17 mouse cellular contexts compared by ENCODE assay signal in the genomic region with DNA sequence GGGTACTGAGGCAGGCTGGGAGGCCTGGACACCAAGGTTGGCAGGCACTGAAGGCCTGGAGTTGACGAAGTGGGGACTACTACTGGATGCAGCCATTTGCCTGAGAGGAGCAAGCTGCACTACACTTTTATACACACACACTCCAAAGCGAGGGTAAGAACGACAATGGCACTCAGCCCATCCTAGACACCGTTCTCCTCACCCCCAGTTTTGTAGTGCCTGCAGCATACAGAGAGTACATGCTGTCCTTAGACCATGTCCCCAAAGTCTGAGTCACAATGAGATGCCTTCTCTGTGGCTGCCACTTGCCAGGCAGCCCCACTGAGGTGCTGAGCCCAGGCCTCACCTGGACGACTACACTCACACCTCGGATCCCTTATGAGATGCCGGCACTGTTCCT. TPM values are rescaled to one million over a fixed set of nuclear protein-coding genes. Genes with fewer than 3 reads are reported as not detected.
A peak's percentile ranks its signal among the peaks of the same experiment; 100 is the strongest.
DNase-seq lines count a peak whose midpoint lies in the region; ATAC-seq and TF ChIP-seq lines count a peak whose summit lies in the region.
"Had no signal": no experiment of that assay in that cellular context is flagged by ENCODE, and none has a peak within 500 bp of the region (broad histone marks: within the 10 kb centered on the region; RNA-seq: fewer than 3 reads in every experiment).

No protein-coding gene starts in this region.

- TF ChIP-seq CTCF in forebrain, postnatal 0 days (IDR thresholded peaks at IDR 0.05; ENCODE audit: low read depth): no peak

- WGBS in forebrain, postnatal 0 days: 85% methylated on average over 7 of the region's 7 CpGs
- 86% methylated on average over 7 of the region's 7 CpGs for WGBS in forebrain, embryonic 10.5 days
- 88% methylated on average over 7 of the region's 7 CpGs for WGBS in midbrain, embryonic 10.5 days
- 84% methylated on average over 7 of the region's 7 CpGs for WGBS in midbrain, embryonic 11.5 days
- WGBS in hindbrain, embryonic 15.5 days: 83% methylated on average over 7 of the region's 7 CpGs
- WGBS in midbrain, embryonic 14.5 days: 90% methylated on average over 7 of the region's 7 CpGs

- no peak for ATAC-seq in forebrain, postnatal 0 days
- no peak for ATAC-seq in midbrain, embryonic 11.5 days (ENCODE audit: low FRiP score)
- ATAC-seq in hindbrain, embryonic 15.5 days (ENCODE audit: low FRiP score, low read depth): no peak
- ATAC-seq in midbrain, embryonic 14.5 days (ENCODE audit: low FRiP score, low TSS enrichment): no peak

- no peak overlapping the region for H3K4me2 ChIP-seq in forebrain, postnatal 0 days (ENCODE audit: low read depth)
- no peak overlapping the region for H3K4me2 ChIP-seq in midbrain, embryonic 11.5 days
- peak overlapping the region; percentile 9; the same call in 1 of the 2 replicates for H3K4me2 ChIP-seq in hindbrain, embryonic 15.5 days
- 0 out of 2 replicates have a peak overlapping the region, but pooled peaks have one; percentile 6 for H3K4me2 ChIP-seq in midbrain, embryonic 14.5 days (ENCODE audit: low read length)

- H3K4me1 ChIP-seq in forebrain, postnatal 0 days (ENCODE audit: insufficient read depth): peaks cover 11% of the 10 kb centered on the region; the same call in 1 of the 2 replicates
- peaks cover 69% of the 10 kb centered on the region for H3K4me1 ChIP-seq in forebrain, embryonic 10.5 days
- H3K4me1 ChIP-seq in midbrain, embryonic 10.5 days: peaks cover 73% of the 10 kb centered on the region
- H3K4me1 ChIP-seq in midbrain, embryonic 11.5 days (ENCODE audit: control insufficient read depth, insufficient read depth, low read length): peaks cover 16% of the 10 kb centered on the region
- H3K4me1 ChIP-seq in hindbrain, embryonic 15.5 days (replicated peaks): peaks cover 81% of the 10 kb centered on the region
- H3K4me1 ChIP-seq in midbrain, embryonic 14.5 days (ENCODE audit: control insufficient read depth, insufficient read depth, low read length): peaks cover 56% of the 10 kb centered on the region

- H3K4me3 ChIP-seq in forebrain, postnatal 0 days (ENCODE audit: low read depth, low read length): no peak overlapping the region
- no peak overlapping the region for H3K4me3 ChIP-seq in forebrain, embryonic 10.5 days
- H3K4me3 ChIP-seq in midbrain, embryonic 10.5 days: no peak overlapping the region
- no peak overlapping the region for H3K4me3 ChIP-seq in midbrain, embryonic 11.5 days (ENCODE audit: low read depth, low read length)
- H3K4me3 ChIP-seq in hindbrain, embryonic 15.5 days: no peak overlapping the region
- H3K4me3 ChIP-seq in midbrain, embryonic 14.5 days (replicated peaks; ENCODE audit: low read depth, low read length): no peak overlapping the region
- H3K4me3 ChIP-seq: gastrocnemius, adult 2 months had no signal

- no peak overlapping the region for H3K27ac ChIP-seq in forebrain, postnatal 0 days (ENCODE audit: low read depth, low read length)
- no peak overlapping the region for H3K27ac ChIP-seq in forebrain, embryonic 10.5 days
- peak overlapping the region; percentile 63; the same call in 1 of the 2 replicates for H3K27ac ChIP-seq in midbrain, embryonic 10.5 days (replicated peaks)
- no peak overlapping the region for H3K27ac ChIP-seq in midbrain, embryonic 11.5 days (ENCODE audit: low read depth, low read length)
- 0 out of 2 replicates have a peak overlapping the region, but pooled peaks have one; percentile 27 for H3K27ac ChIP-seq in hindbrain, embryonic 15.5 days (replicated peaks)
- peak overlapping the region; percentile 64 for H3K27ac ChIP-seq in midbrain, embryonic 14.5 days (replicated peaks; ENCODE audit: low read depth, low read length)
- H3K27ac ChIP-seq: gastrocnemius, adult 2 months had no signal

- H3K27me3 ChIP-seq in forebrain, postnatal 0 days (ENCODE audit: insufficient read depth, low read length): no peaks in the 10 kb centered on the region
- H3K27me3 ChIP-seq in forebrain, embryonic 10.5 days (ENCODE audit: poor library complexity, severe bottlenecking): peaks cover 1% of the 10 kb centered on the region; the same call in 1 of the 2 replicates
- peaks cover 7% of the 10 kb centered on the region for H3K27me3 ChIP-seq in midbrain, embryonic 10.5 days (ENCODE audit: low read depth, poor library complexity, severe bottlenecking)
- H3K27me3 ChIP-seq in midbrain, embryonic 11.5 days (ENCODE audit: control insufficient read depth, insufficient read depth, low read length): no peaks in the 10 kb centered on the region
- H3K27me3 ChIP-seq in hindbrain, embryonic 15.5 days: no peaks in the 10 kb centered on the region
- no peaks in the 10 kb centered on the region for H3K27me3 ChIP-seq in midbrain, embryonic 14.5 days (ENCODE audit: control insufficient read depth, insufficient read depth, low read length)

- DNase-seq in forebrain, postnatal 0 days: no peak
- DNase-seq in forebrain, embryonic 10.5 days (ENCODE audit: extremely low spot score, low spot score): no peak
- no peak for DNase-seq in midbrain, embryonic 10.5 days (ENCODE audit: low spot score)
- no peak for DNase-seq in midbrain, embryonic 11.5 days (ENCODE audit: low spot score, missing footprints)
- DNase-seq in midbrain, embryonic 14.5 days: no peak
- no peak for DNase-seq in ovary, adult 18-20 months (ENCODE audit: low spot score)
- no peak for DNase-seq in MN1 (ENCODE audit: low spot score)
- DNase-seq: embryo, embryonic 11 days; gastrocnemius, adult 2 months; heart, adult 18-20 months; heart, postnatal 14 days; kidney, adult 2 months; lung, postnatal 10 days; right cerebral cortex, postnatal 25 days had no signal

- H3K9ac ChIP-seq in forebrain, postnatal 0 days: 0 out of 2 replicates have a peak overlapping the region, but pooled peaks have one; percentile 6
- H3K9ac ChIP-seq in midbrain, embryonic 11.5 days (ENCODE audit: low read length): no peak overlapping the region
- H3K9ac ChIP-seq in hindbrain, embryonic 15.5 days: no peak overlapping the region; the same call in 1 of the 2 replicates
- 0 out of 2 replicates have a peak overlapping the region, but pooled peaks have one; percentile 16 for H3K9ac ChIP-seq in midbrain, embryonic 14.5 days (replicated peaks; ENCODE audit: low read length)

- 0 out of 2 replicates have a peak, but pooled peaks cover 5% of the 10 kb centered on the region for H3K36me3 ChIP-seq in forebrain, postnatal 0 days (ENCODE audit: insufficient read depth)
- peaks cover 36% of the 10 kb centered on the region for H3K36me3 ChIP-seq in forebrain, embryonic 10.5 days (replicated peaks)
- peaks cover 33% of the 10 kb centered on the region for H3K36me3 ChIP-seq in midbrain, embryonic 10.5 days
- H3K36me3 ChIP-seq in midbrain, embryonic 11.5 days (ENCODE audit: control insufficient read depth, insufficient read depth, low read length): no peaks in the 10 kb centered on the region
- no peaks in the 10 kb centered on the region for H3K36me3 ChIP-seq in hindbrain, embryonic 15.5 days
- peaks cover 2% of the 10 kb centered on the region; the same call in 1 of the 2 replicates for H3K36me3 ChIP-seq in midbrain, embryonic 14.5 days (ENCODE audit: control insufficient read depth, insufficient read depth, low read length)

- no peaks in the 10 kb centered on the region for H3K9me3 ChIP-seq in forebrain, postnatal 0 days (ENCODE audit: low read length)
- no peaks in the 10 kb centered on the region for H3K9me3 ChIP-seq in forebrain, embryonic 10.5 days
- H3K9me3 ChIP-seq in midbrain, embryonic 10.5 days (replicated peaks): no peaks in the 10 kb centered on the region
- no peaks in the 10 kb centered on the region for H3K9me3 ChIP-seq in midbrain, embryonic 11.5 days (ENCODE audit: control insufficient read depth, low read length)
- H3K9me3 ChIP-seq in hindbrain, embryonic 15.5 days: no peaks in the 10 kb centered on the region
- H3K9me3 ChIP-seq in midbrain, embryonic 14.5 days (ENCODE audit: control insufficient read depth, low read length): no peaks in the 10 kb centered on the region
- H3K9me3 ChIP-seq: G1E had no signal

RNA-seq across cellular contexts. Expression of gene Uqcc2, which starts 3.9 kb away (rescaled TPM):
- total RNA-seq in forebrain, postnatal 0 days (2014; rRNA removed): 214 and 330 TPM in 2 replicates
- 388 and 459 TPM in 2 replicates for polyA plus RNA-seq in forebrain, postnatal 0 days (2015; fragmentation: Nextera tagmentation; extraction: Ambion mirVana)
- 394 and 405 TPM in 2 replicates for polyA plus RNA-seq in forebrain, embryonic 10.5 days (2016; fragmentation: Nextera tagmentation; extraction: Ambion mirVana)
- polyA plus RNA-seq in midbrain, embryonic 10.5 days (2016; fragmentation: Nextera tagmentation; extraction: Ambion mirVana): 404 and 411 TPM in 2 replicates
- 316 and 332 TPM in 2 replicates for polyA plus RNA-seq in midbrain, embryonic 11.5 days (2014; fragmentation: Nextera tagmentation; extraction: Ambion mirVana)
- polyA plus RNA-seq in hindbrain, embryonic 15.5 days (2015; fragmentation: Nextera tagmentation; extraction: Ambion mirVana): 379 and 389 TPM in 2 replicates
- 353 and 471 TPM in 2 replicates for polyA plus RNA-seq in midbrain, embryonic 14.5 days (2014; fragmentation: Nextera tagmentation; extraction: Ambion mirVana)

RNA-seq across cellular contexts. Expression of gene Ip6k3, which starts 37.8 kb away (rescaled TPM):
- total RNA-seq in forebrain, postnatal 0 days (2014; rRNA removed): 0.08 TPM in 1 of 2 replicates, not detected in the other
- polyA plus RNA-seq in forebrain, postnatal 0 days (2015; fragmentation: Nextera tagmentation; extraction: Ambion mirVana): 0.06 TPM in 2 replicates
- polyA plus RNA-seq in forebrain, embryonic 10.5 days (2016; fragmentation: Nextera tagmentation; extraction: Ambion mirVana): 0.06 TPM in 1 of 2 replicates, not detected in the other
- 0.29 TPM in 1 of 2 replicates, not detected in the other for polyA plus RNA-seq in midbrain, embryonic 10.5 days (2016; fragmentation: Nextera tagmentation; extraction: Ambion mirVana)
- 0.07 and 0.48 TPM in 2 replicates for polyA plus RNA-seq in midbrain, embryonic 11.5 days (2014; fragmentation: Nextera tagmentation; extraction: Ambion mirVana)
- 0.26 and 0.28 TPM in 2 replicates for polyA plus RNA-seq in hindbrain, embryonic 15.5 days (2015; fragmentation: Nextera tagmentation; extraction: Ambion mirVana)
- 0.20 and 0.36 TPM in 2 replicates for polyA plus RNA-seq in midbrain, embryonic 14.5 days (2014; fragmentation: Nextera tagmentation; extraction: Ambion mirVana)
- total RNA-seq: liver, adult 2 months had no signal
- polyA plus RNA-seq: G1E; liver, adult 2 months had no signal

Comparison
In these comparisons a context has a peak if more than half of its experiments do, and no peak if none do; other contexts are left out.
1. H3K27ac ChIP-seq: peak in midbrain, embryonic 10.5 days (single experiment), hindbrain, embryonic 15.5 days (single experiment) and midbrain, embryonic 14.5 days (single experiment); none in forebrain, postnatal 0 days (single experiment), forebrain, embryonic 10.5 days (single experiment) and midbrain, embryonic 11.5 days (single experiment).
2. H3K4me2 ChIP-seq: peak in hindbrain, embryonic 15.5 days (single experiment) and midbrain, embryonic 14.5 days (single experiment); none in forebrain, postnatal 0 days (single experiment) and midbrain, embryonic 11.5 days (single experiment).
3. H3K9ac ChIP-seq: peak in forebrain, postnatal 0 days (single experiment) and midbrain, embryonic 14.5 days (single experiment); none in midbrain, embryonic 11.5 days (single experiment) and hindbrain, embryonic 15.5 days (single experiment).